Mouse (Mus musculus) thymus, postnatal 0 days (tissue): Measurements from ENCODE around the gene Sept1. TPM values are rescaled to one million over a fixed set of nuclear protein-coding genes. Genes with fewer than 3 reads are reported as not detected.
"Not testable (repeated sequence)": the region's sequence is repeated elsewhere in the genome, so short reads cannot be mapped to it uniquely, and the experiment has no call there.

Experiments used
- DNase-seq: peaks from one replicate; pipeline ENCODE4 v3.0.0-alpha.2; 2015; ENCODE audit warnings: low spot score
- polyA plus RNA-seq: library from polyadenylated mRNA; unstranded; fragments of >200 nt; fragmentation: Nextera tagmentation; extraction: Ambion mirVana; gene quantifications from 2 replicates; pipeline ENCODE4 v1.2.1, GENCODE M21; 2015

Sept1 gene
- polyA plus RNA-seq, 1 experiment from 2014 or later = 684 TPM

GRCm38 (mm10) chr7:127194633-127195029, 38.3 kb downstream of the Sept1 start:
- no peak for DNase-seq

GRCm38 (mm10) chr7:127194011-127194632, 38.8 kb downstream of the Sept1 start:
- no peak for DNase-seq

GRCm38 (mm10) chr7:127192989-127193388, 39.9 kb downstream of the Sept1 start:
- DNase-seq = no peak

GRCm38 (mm10) chr7:127190672-127191071, 42.3 kb downstream of the Sept1 start:
- DNase-seq = no peak

GRCm38 (mm10) chr7:127188305-127189276, 44.3 kb downstream of the Sept1 start:
- DNase-seq = peak; percentile 71

GRCm38 (mm10) chr7:127187351-127187750, 45.6 kb downstream of the Sept1 start:
- no peak for DNase-seq

DNA sequence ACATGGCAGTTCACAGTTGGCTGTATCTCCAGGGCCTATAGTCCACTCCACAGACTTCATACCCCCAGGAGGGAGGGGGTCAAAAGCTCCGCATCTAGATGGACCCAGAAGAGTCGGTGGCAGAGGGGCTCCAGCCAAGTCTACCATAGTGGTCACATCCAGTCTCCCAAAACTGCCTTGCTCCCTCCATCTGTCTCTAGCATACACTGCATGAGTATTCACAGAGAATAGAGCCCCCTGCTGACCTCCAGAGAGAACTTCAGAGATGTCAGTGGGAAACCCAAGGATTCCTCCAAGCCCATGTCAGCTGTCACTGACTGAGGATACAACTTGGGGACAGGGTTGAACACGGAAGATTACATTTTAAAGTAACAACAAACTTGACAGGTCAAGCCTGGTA, 47.3 kb downstream of the Sept1 start:
- peak; percentile 49 for DNase-seq

DNA sequence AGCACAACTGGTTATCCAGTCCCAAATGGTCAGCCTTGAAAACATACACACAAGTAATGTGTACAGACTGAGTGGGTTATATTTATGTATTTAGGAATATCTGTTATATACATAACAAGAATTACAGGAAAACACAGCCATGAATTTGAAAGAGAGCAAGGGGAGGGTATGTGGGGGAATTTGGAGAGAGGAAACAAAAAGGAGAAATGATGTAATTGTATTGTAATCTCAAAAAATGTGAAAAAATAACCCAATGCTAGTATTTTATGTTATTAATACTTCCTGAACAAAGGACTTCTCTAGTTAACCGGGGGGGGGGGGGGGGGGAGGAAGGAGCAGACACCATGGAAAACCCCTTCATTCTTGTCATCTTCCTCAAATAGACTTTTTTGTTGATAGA, 48.2 kb downstream of the Sept1 start:
- DNase-seq = no peak

DNA sequence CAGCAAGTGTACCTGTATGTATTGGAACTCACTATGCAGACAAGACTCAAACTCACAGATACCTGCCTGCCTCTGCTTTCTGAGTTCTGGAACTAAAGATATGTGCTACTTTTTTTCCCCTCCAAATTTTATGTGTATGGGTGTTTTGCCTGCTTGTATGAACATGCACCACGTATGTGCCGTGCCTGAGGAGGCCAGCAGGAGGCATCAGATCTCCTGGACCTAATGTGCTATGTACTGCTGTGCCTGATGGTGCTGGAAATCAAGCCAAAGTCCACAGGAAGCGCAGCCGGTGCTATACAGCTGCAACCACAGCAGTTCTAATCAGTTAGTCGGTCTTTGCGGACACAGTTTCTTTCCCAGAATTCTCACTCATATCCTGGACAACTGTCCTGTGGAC, 49.1 kb downstream of the Sept1 start:
- no peak for DNase-seq

GRCm38 (mm10) chr7:127183345-127183744, 49.6 kb downstream of the Sept1 start:
- no peak for DNase-seq

- not testable (repeated sequence) for DNase-seq
Observed at GRCm38 (mm10) chr7:127181724-127182123, 51.2 kb downstream of the Sept1 start.

DNA sequence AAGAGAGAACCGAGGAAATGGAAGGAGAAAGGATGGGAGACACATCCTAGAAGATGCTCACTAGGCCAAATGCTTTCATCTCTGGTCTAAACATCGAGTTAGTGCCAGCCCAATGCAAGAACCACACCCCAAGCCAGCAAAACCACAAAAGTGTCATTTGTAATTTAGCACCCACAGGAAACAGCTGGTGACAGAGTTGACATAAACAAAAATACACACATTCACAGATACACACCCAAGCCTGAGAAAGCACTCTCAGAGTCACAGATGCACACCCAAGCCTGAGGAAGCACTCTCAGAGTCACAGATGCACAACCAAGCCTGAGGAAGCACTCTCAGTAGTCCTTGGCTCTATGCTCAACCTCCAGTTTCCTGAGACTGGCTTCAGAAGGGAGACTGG, 52.1 kb downstream of the Sept1 start:
- DNase-seq = peak; percentile 73

DNA sequence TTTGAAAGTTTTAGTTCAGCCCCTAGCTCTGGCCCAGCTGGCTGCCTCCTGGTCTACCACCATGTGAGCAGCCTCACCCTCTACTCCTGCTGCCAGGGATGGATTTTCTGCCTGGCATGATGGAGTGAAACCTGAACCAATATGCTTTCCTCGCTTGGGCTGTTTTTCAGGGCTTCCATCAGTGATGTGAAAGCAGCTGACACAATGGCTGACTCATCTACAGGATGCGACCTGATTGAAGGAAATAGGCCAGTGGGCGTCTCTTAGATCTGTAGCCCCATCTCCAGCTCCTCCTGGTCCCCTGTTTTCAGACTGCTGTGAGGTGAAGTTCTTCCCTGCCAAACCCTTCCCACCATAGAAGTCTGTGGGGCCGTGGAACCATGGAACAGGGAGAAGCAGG, 56.0 kb downstream of the Sept1 start:
- DNase-seq = no peak

- no peak for DNase-seq
Observed at GRCm38 (mm10) chr7:127166501-127166900, 66.4 kb downstream of the Sept1 start.

DNA sequence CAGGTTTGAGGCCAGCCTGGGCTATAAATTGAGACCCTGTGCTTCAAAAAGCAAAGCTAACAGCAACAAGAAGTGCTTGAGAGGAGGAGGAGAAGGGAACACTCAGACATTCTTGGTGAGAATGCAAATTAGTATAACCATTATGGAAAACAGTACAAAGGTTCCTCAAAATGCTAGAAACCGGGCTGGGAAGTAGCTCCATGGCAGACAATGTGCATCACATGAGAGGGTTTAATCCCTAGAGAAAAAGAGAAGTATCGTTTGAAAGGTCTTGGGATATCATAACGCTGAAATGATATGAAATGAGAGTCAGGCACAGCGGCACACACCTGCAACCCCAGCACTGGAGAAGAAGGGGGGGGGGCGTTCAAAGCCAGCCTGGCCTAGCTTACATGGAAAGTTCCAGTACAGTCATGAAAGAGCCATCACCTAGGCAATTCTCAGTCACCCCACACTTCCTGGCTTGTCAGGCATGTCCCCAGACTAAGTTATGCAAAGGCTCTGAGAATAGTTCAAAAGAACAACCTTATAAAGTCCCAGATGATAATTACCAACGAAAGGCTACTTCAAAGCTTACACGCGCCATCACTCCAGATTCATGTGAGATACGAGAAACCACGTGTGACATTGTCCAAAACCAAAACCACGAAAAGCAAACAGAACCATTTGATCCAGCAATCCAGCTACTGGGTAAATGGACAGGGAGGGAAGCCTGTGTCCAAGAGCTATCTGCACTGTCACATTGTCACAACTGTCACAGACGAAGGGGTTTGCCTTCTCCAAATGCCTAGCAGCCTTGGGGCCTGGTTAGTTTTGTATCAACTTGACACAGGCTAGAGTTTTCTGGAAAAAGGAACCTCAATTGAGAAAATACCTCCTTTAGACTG, 67.1 kb downstream of the Sept1 start:
- peak; percentile 31 for DNase-seq

Other genes with a start within 250 kb of the Sept1 start
- gene Mvp, start 218.5 kb downstream of the Sept1 start, polyA plus RNA-seq = 29.8 and 32.5 TPM in 2 replicates
- 0.60 and 1.2 TPM in 2 replicates for gene Pagr1b, start 216.6 kb downstream of the Sept1 start, polyA plus RNA-seq
- gene Pagr1a, start 215.8 kb downstream of the Sept1 start, polyA plus RNA-seq = 51.8 and 100 TPM in 2 replicates
- 57.8 and 80.0 TPM in 2 replicates for gene Gm42742, start 212.0 kb downstream of the Sept1 start, polyA plus RNA-seq
- 0.57 and 0.69 TPM in 2 replicates for gene Prrt2, start 211.9 kb downstream of the Sept1 start, polyA plus RNA-seq
- 111 and 132 TPM in 2 replicates for gene Maz, start 206.1 kb downstream of the Sept1 start, polyA plus RNA-seq
- 117 and 133 TPM in 2 replicates for gene Kif22, start 190.7 kb downstream of the Sept1 start, polyA plus RNA-seq
- 2.4 and 2.7 TPM in 2 replicates for gene Zg16, start 145.8 kb downstream of the Sept1 start, polyA plus RNA-seq
- gene AI467606, start 141.8 kb downstream of the Sept1 start, polyA plus RNA-seq = 154 and 165 TPM in 2 replicates
- gene Qprt, start 110.9 kb downstream of the Sept1 start, polyA plus RNA-seq = 0.99 and 1.4 TPM in 2 replicates
- gene Spn, start 95.3 kb downstream of the Sept1 start, polyA plus RNA-seq = 26.6 and 26.7 TPM in 2 replicates
- gene Cd2bp2, start 37.1 kb downstream of the Sept1 start, polyA plus RNA-seq = 59.5 and 62.0 TPM in 2 replicates
- gene Tbc1d10b, start 24.7 kb downstream of the Sept1 start, polyA plus RNA-seq = 20.5 and 27.4 TPM in 2 replicates
- 67.7 and 68.9 TPM in 2 replicates for gene Mylpf, start 24.2 kb downstream of the Sept1 start, polyA plus RNA-seq
- gene Zfp553, start 69 bp downstream of the Sept1 start, polyA plus RNA-seq = 25.4 and 29.7 TPM in 2 replicates
- gene Zfp771, start 11.1 kb upstream of the Sept1 start, polyA plus RNA-seq = 34.7 and 37.0 TPM in 2 replicates
- gene Dctpp1, start 27.6 kb upstream of the Sept1 start, polyA plus RNA-seq = 181 and 213 TPM in 2 replicates
- gene Sephs2, start 40.9 kb upstream of the Sept1 start, polyA plus RNA-seq = 146 and 151 TPM in 2 replicates
- 81.6 and 96.5 TPM in 2 replicates for gene Itgal, start 63.1 kb upstream of the Sept1 start, polyA plus RNA-seq
- gene Zfp768, start 112.5 kb upstream of the Sept1 start, polyA plus RNA-seq = 2.5 TPM in 2 replicates
- gene Zfp747, start 142.9 kb upstream of the Sept1 start, polyA plus RNA-seq = 7.3 and 8.0 TPM in 2 replicates
- 4.8 and 6.0 TPM in 2 replicates for gene 9130019O22Rik, start 154.0 kb upstream of the Sept1 start, polyA plus RNA-seq
- gene E430018J23Rik, start 160.5 kb upstream of the Sept1 start, polyA plus RNA-seq = 4.4 and 4.9 TPM in 2 replicates
- 6.8 and 7.0 TPM in 2 replicates for gene Zfp764, start 173.7 kb upstream of the Sept1 start, polyA plus RNA-seq
- 26.2 and 28.0 TPM in 2 replicates for gene Zfp688, start 188.9 kb upstream of the Sept1 start, polyA plus RNA-seq
- gene Zfp689, start 216.0 kb upstream of the Sept1 start, polyA plus RNA-seq = 4.3 and 4.7 TPM in 2 replicates
- 51.0 and 54.6 TPM in 2 replicates for gene Prr14, start 226.5 kb upstream of the Sept1 start, polyA plus RNA-seq
- 14.6 and 20.0 TPM in 2 replicates for gene Fbrs, start 246.1 kb upstream of the Sept1 start, polyA plus RNA-seq